Mouse (Mus musculus) frontal cortex, adult 2 months (tissue): ENCODE data around the gene Kcnk13. TPM values are rescaled to one million over a fixed set of nuclear protein-coding genes. Genes with fewer than 3 reads are reported as not detected.
A peak's percentile ranks its signal among the peaks of the same experiment; 100 is the strongest.

ENCODE experiments used
- DNase-seq, 2 experiments: peaks; one replicate each; pipeline ENCODE4 v3.0.0; 2022; ENCODE audit warnings: low spot score in 1 of 2; ENCODE audit errors: extremely low spot score in 1 of 2
- polyA plus RNA-seq: library from polyadenylated mRNA; depleted of rRNA; stranded (reverse); fragments of >200 nt; gene quantifications from 2 replicates; pipeline ENCODE4 v1.2.3, GENCODE M21; 2012; rRNA removed

The Kcnk13 gene
- polyA plus RNA-seq, 1 experiment, result 6.3 TPM

- DNase-seq, result no peak
Observed at GRCm38 (mm10) chr12:100079636-100080286, 115.5 kb downstream of the Kcnk13 start.

GRCm38 (mm10) chr12:100088026-100088425 is 123.7 kb downstream of the Kcnk13 start:
- no peak for DNase-seq

- DNase-seq, result no peak
Observed at GRCm38 (mm10) chr12:100089265-100089664, 125.0 kb downstream of the Kcnk13 start.

- no peak for DNase-seq
Observed at GRCm38 (mm10) chr12:100090750-100091149, 126.5 kb downstream of the Kcnk13 start.

GRCm38 (mm10) chr12:100093046-100093445 is 128.7 kb downstream of the Kcnk13 start:
- no peak for DNase-seq

GRCm38 (mm10) chr12:100099971-100100706 is 135.8 kb downstream of the Kcnk13 start:
- DNase-seq, result no peak

GRCm38 (mm10) chr12:100100707-100101030 is 136.4 kb downstream of the Kcnk13 start:
- DNase-seq, result no peak

- DNase-seq, result no peak
Observed at GRCm38 (mm10) chr12:100101651-100102050, 137.4 kb downstream of the Kcnk13 start.

- DNase-seq, result no peak
Observed at GRCm38 (mm10) chr12:100104530-100104929, 140.2 kb downstream of the Kcnk13 start.

- DNase-seq, result peak in 1 of 2 experiments; percentile 93
Observed at GRCm38 (mm10) chr12:100106275-100106895, 142.1 kb downstream of the Kcnk13 start.

- DNase-seq, result no peak
Observed at GRCm38 (mm10) chr12:100107436-100107835, 143.1 kb downstream of the Kcnk13 start.

GRCm38 (mm10) chr12:100109986-100110696 is 145.8 kb downstream of the Kcnk13 start, which contains the start of gene Psmc1:
Gene Psmc1 (plus strand): TSS chr12:100110154.
- peak; percentile 57 to 84 for DNase-seq

Other genes with a start within 250 kb of the Kcnk13 start
- gene Efcab11, start 80.1 kb upstream of the Kcnk13 start, polyA plus RNA-seq, result 0.20 and 0.34 TPM in 2 replicates
- gene Tdp1, start 80.0 kb upstream of the Kcnk13 start, polyA plus RNA-seq, result 23.5 and 26.7 TPM in 2 replicates
- 133 and 152 TPM in 2 replicates for gene Psmc1, start 145.7 kb downstream of the Kcnk13 start, polyA plus RNA-seq
- gene Nrde2, start 195.2 kb downstream of the Kcnk13 start, polyA plus RNA-seq, result 12.0 and 14.9 TPM in 2 replicates
- gene Calm1, start 234.9 kb downstream of the Kcnk13 start, polyA plus RNA-seq, result 1,569 and 1,574 TPM in 2 replicates